Mouse (Mus musculus): Measurements from ENCODE around the gene Ampd3.

Gene Ampd3

GRCm38 (mm10) chr7:110797722-110798409 lies 29.9 kb downstream of the Ampd3 start:
- DNase-seq (ENCODE audit: low read depth in 1 of 2, low spot score in 2 of 2): no peak

GRCm38 (mm10) chr7:110801028-110801427 lies 33.0 kb downstream of the Ampd3 start:
- peak in 1 of 2 experiments; percentile 69 for DNase-seq (ENCODE audit: low read depth in 1 of 2, low spot score in 2 of 2)

GRCm38 (mm10) chr7:110803131-110803530 lies 35.1 kb downstream of the Ampd3 start:
- no peak for DNase-seq (ENCODE audit: low read depth in 1 of 2, low spot score in 2 of 2)

- DNase-seq (ENCODE audit: low read depth in 1 of 2, low spot score in 2 of 2): no peak
Measured at GRCm38 (mm10) chr7:110804266-110804665, 36.3 kb downstream of the Ampd3 start.

GRCm38 (mm10) chr7:110807460-110808030 lies 39.5 kb downstream of the Ampd3 start:
- no peak for DNase-seq (ENCODE audit: low read depth in 1 of 2, low spot score in 2 of 2)

- no peak for DNase-seq (ENCODE audit: low read depth in 1 of 2, low spot score in 2 of 2)
Measured at GRCm38 (mm10) chr7:110808962-110809361, 41.0 kb downstream of the Ampd3 start.

GRCm38 (mm10) chr7:110809585-110810557 lies 41.9 kb downstream of the Ampd3 start:
- DNase-seq (ENCODE audit: low read depth in 1 of 2, low spot score in 2 of 2): no peak

- DNase-seq (ENCODE audit: low read depth in 1 of 2, low spot score in 2 of 2): no peak
Measured at GRCm38 (mm10) chr7:110810995-110811394, 43.0 kb downstream of the Ampd3 start.

GRCm38 (mm10) chr7:110811529-110811928 lies 43.5 kb downstream of the Ampd3 start:
- DNase-seq (ENCODE audit: low read depth in 1 of 2, low spot score in 2 of 2): no peak

- no peak for DNase-seq (ENCODE audit: low read depth in 1 of 2, low spot score in 2 of 2)
Measured at GRCm38 (mm10) chr7:110813983-110814382, 46.0 kb downstream of the Ampd3 start.

GRCm38 (mm10) chr7:110816037-110816436 lies 48.0 kb downstream of the Ampd3 start:
- no peak for DNase-seq (ENCODE audit: low read depth in 1 of 2, low spot score in 2 of 2)

- DNase-seq (ENCODE audit: low read depth in 1 of 2, low spot score in 2 of 2): no peak
Measured at GRCm38 (mm10) chr7:110818206-110818605, 50.2 kb downstream of the Ampd3 start.

GRCm38 (mm10) chr7:110818787-110819350 lies 50.9 kb downstream of the Ampd3 start:
- DNase-seq (ENCODE audit: low read depth in 1 of 2, low spot score in 2 of 2): no peak

GRCm38 (mm10) chr7:110821068-110821467 lies 53.1 kb downstream of the Ampd3 start:
- DNase-seq (ENCODE audit: low read depth in 1 of 2, low spot score in 2 of 2): no peak

GRCm38 (mm10) chr7:110821653-110822052 lies 53.6 kb downstream of the Ampd3 start:
- DNase-seq (ENCODE audit: low read depth in 1 of 2, low spot score in 2 of 2): no peak

- no peak for DNase-seq (ENCODE audit: low read depth in 1 of 2, low spot score in 2 of 2)
Measured at GRCm38 (mm10) chr7:110822055-110822454, 54.0 kb downstream of the Ampd3 start.

- no peak for DNase-seq (ENCODE audit: low read depth in 1 of 2, low spot score in 2 of 2)
Measured at GRCm38 (mm10) chr7:110823076-110823475, 55.1 kb downstream of the Ampd3 start.

- DNase-seq (ENCODE audit: low read depth in 1 of 2, low spot score in 2 of 2): no peak
Measured at GRCm38 (mm10) chr7:110823593-110823992, 55.6 kb downstream of the Ampd3 start.

- DNase-seq (ENCODE audit: low read depth in 1 of 2, low spot score in 2 of 2): peak in 1 of 2 experiments; percentile 47
Measured at GRCm38 (mm10) chr7:110823995-110824953, 56.3 kb downstream of the Ampd3 start.

GRCm38 (mm10) chr7:110833024-110833423 lies 65.0 kb downstream of the Ampd3 start:
- no peak for DNase-seq (ENCODE audit: low read depth in 1 of 2, low spot score in 2 of 2)
